Mouse (Mus musculus): Measurements from ENCODE around the gene Pxdc1. TPM values are rescaled to one million over a fixed set of nuclear protein-coding genes. Genes with fewer than 3 reads are reported as not detected.

Pxdc1 gene
- total RNA-seq, 2 experiments from 2014 or later, result 11.3 to 13.2 TPM

DNA sequence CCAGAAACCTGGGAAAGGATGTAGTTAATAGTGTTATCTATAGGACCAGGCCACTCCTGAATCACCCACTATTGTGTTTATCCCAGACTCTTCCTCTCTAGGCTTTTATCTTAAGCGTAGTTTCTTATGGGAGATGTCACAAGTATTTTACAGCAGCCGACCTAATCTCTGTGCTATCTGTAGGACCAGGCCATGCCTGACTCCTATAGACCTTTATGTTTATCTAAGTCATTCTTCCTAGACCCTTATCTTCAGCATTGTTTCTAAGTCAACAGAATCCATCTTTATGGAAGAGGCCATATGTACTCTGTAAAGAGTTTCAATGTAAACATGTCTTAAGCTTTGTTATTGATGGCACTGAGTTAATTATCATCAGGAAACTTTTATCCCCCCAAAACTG lies 50.5 kb downstream of the Pxdc1 start:
- no peak for DNase-seq (ENCODE audit: low spot score in 2 of 2)

DNA sequence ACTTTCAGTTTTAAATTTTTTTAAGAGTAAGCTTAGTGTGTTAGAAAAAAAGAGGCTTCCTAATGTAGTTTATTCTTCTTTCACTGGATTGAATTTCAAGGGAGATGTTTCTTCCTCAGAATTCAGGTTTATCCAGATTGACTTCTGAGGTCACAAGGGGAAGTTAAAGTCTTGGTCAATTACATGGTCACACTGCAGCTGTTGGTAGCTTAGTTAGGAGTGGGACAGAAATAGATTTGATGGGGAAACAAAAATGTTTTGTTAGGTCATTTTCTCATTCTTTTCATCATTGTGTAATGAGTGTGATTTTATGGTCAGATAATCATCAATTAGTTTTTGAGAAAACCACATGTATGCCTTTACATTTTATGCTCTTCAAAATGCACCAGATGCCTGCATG lies 56.5 kb downstream of the Pxdc1 start:
- no peak for DNase-seq (ENCODE audit: low spot score in 2 of 2)

Other genes with a start within 250 kb of the Pxdc1 start
- not detected for gene Fam50b, start 81.4 kb upstream of the Pxdc1 start, total RNA-seq (2021)
- gene Prpf4b, start 221.8 kb upstream of the Pxdc1 start, total RNA-seq (2021), result 10 to 100 TPM; 86.1 to 90.0 TPM

Measured in layer of hippocampus, adult 18-20 months (tissue).